Mouse (Mus musculus): Measurements from ENCODE around the gene D430042O09Rik. TPM values are rescaled to one million over a fixed set of nuclear protein-coding genes. Genes with fewer than 3 reads are reported as not detected.

The D430042O09Rik gene
- polyA plus RNA-seq, 1 experiment from 2014 or later: 6.6 TPM

GRCm38 (mm10) chr7:125860421-125860820 lies 152.7 kb downstream of the D430042O09Rik start:
- WGBS: 83% methylated on average over 9 of the region's 9 CpGs

GRCm38 (mm10) chr7:125864026-125864425 lies 156.3 kb downstream of the D430042O09Rik start:
- Histone ChIP-seq H3K9me3 (ENCODE audit: control insufficient read depth, low read length) (no peaks in the 10 kb centered on the region), H3K36me3 (ENCODE audit: control insufficient read depth, insufficient read depth, low read length) (no peaks in the 10 kb centered on the region), H3K4me1 (replicated peaks; ENCODE audit: control insufficient read depth, insufficient read depth, low read length) (peaks cover 5% of the 10 kb centered on the region; the same call in 1 of the 2 replicates), H3K27me3 (replicated peaks; ENCODE audit: control insufficient read depth, insufficient read depth, low read length) (no peaks in the 10 kb centered on the region), H3K9ac (ENCODE audit: low read depth, low read length) (no peak overlapping the region), H3K27ac (ENCODE audit: low read depth, low read length) (no peak overlapping the region), H3K4me2 (no peak overlapping the region), H3K4me3 (ENCODE audit: low read depth, low read length) (no peak overlapping the region)
- no peak for ATAC-seq (replicated peaks; ENCODE audit: low FRiP score)
- DNase-seq (ENCODE audit: low spot score): no peak
- WGBS: 60% methylated on average over 1 of the region's 1 CpGs

More at GRCm38 (mm10) chr7:125860421-125860820, 152.7 kb downstream of the D430042O09Rik start:
- Histone ChIP-seq H3K27ac (ENCODE audit: low read depth, low read length) (no peak overlapping the region), H3K36me3 (ENCODE audit: control insufficient read depth, insufficient read depth, low read length) (no peaks in the 10 kb centered on the region), H3K9ac (ENCODE audit: low read depth, low read length) (no peak overlapping the region), H3K4me2 (no peak overlapping the region), H3K4me1 (replicated peaks; ENCODE audit: control insufficient read depth, insufficient read depth, low read length) (peaks cover 5% of the 10 kb centered on the region; the same call in 1 of the 2 replicates), H3K9me3 (ENCODE audit: control insufficient read depth, low read length) (no peaks in the 10 kb centered on the region), H3K4me3 (ENCODE audit: low read depth, low read length) (no peak overlapping the region), H3K27me3 (replicated peaks; ENCODE audit: control insufficient read depth, insufficient read depth, low read length) (no peaks in the 10 kb centered on the region)
- no peak for ATAC-seq (replicated peaks; ENCODE audit: low FRiP score)
- DNase-seq (ENCODE audit: low spot score): no peak

GRCm38 (mm10) chr7:125865234-125865633 lies 157.5 kb downstream of the D430042O09Rik start:
- Histone ChIP-seq H3K9me3 (ENCODE audit: control insufficient read depth, low read length) (no peaks in the 10 kb centered on the region), H3K27ac (ENCODE audit: low read depth, low read length) (no peak overlapping the region), H3K4me3 (ENCODE audit: low read depth, low read length) (no peak overlapping the region), H3K9ac (ENCODE audit: low read depth, low read length) (no peak overlapping the region), H3K4me2 (no peak overlapping the region), H3K27me3 (replicated peaks; ENCODE audit: control insufficient read depth, insufficient read depth, low read length) (no peaks in the 10 kb centered on the region), H3K4me1 (replicated peaks; ENCODE audit: control insufficient read depth, insufficient read depth, low read length) (peaks cover 5% of the 10 kb centered on the region; the same call in 1 of the 2 replicates), H3K36me3 (ENCODE audit: control insufficient read depth, insufficient read depth, low read length) (no peaks in the 10 kb centered on the region)
- ATAC-seq (replicated peaks; ENCODE audit: low FRiP score) (no peak), DNase-seq (ENCODE audit: low spot score) (no peak)
- 60% methylated on average over 11 of the region's 11 CpGs for WGBS

- H3K9ac ChIP-seq (ENCODE audit: low read depth, low read length): no peak overlapping the region
- WGBS: 84% methylated on average over 3 of the region's 3 CpGs
- no peak for DNase-seq (ENCODE audit: low spot score)
- H3K4me2 ChIP-seq: no peak overlapping the region
- no peaks in the 10 kb centered on the region for H3K36me3 ChIP-seq (ENCODE audit: control insufficient read depth, insufficient read depth, low read length)
- H3K4me3 ChIP-seq (ENCODE audit: low read depth, low read length): no peak overlapping the region
- peaks cover 4% of the 10 kb centered on the region; the same call in 1 of the 2 replicates for H3K4me1 ChIP-seq (replicated peaks; ENCODE audit: control insufficient read depth, insufficient read depth, low read length)
- no peaks in the 10 kb centered on the region for H3K27me3 ChIP-seq (replicated peaks; ENCODE audit: control insufficient read depth, insufficient read depth, low read length)
- no peak for ATAC-seq (replicated peaks; ENCODE audit: low FRiP score)
- H3K27ac ChIP-seq (ENCODE audit: low read depth, low read length): no peak overlapping the region
- H3K9me3 ChIP-seq (ENCODE audit: control insufficient read depth, low read length): no peaks in the 10 kb centered on the region
Measured at GRCm38 (mm10) chr7:125868570-125868969, 160.9 kb downstream of the D430042O09Rik start.

GRCm38 (mm10) chr7:125871404-125872201 lies 163.9 kb downstream of the D430042O09Rik start:
- DNase-seq (ENCODE audit: low spot score) (no peak), ATAC-seq (replicated peaks; ENCODE audit: low FRiP score) (no peak)
- Histone ChIP-seq H3K9ac (ENCODE audit: low read depth, low read length) (no peak overlapping the region), H3K27me3 (replicated peaks; ENCODE audit: control insufficient read depth, insufficient read depth, low read length) (no peaks in the 10 kb centered on the region), H3K27ac (ENCODE audit: low read depth, low read length) (no peak overlapping the region), H3K4me1 (replicated peaks; ENCODE audit: control insufficient read depth, insufficient read depth, low read length) (no peaks in the 10 kb centered on the region), H3K36me3 (ENCODE audit: control insufficient read depth, insufficient read depth, low read length) (no peaks in the 10 kb centered on the region), H3K9me3 (ENCODE audit: control insufficient read depth, low read length) (no peaks in the 10 kb centered on the region), H3K4me3 (ENCODE audit: low read depth, low read length) (no peak overlapping the region), H3K4me2 (no peak overlapping the region)
- WGBS: 40% methylated on average over 12 of the region's 12 CpGs

- Histone ChIP-seq H3K4me1 (replicated peaks; ENCODE audit: control insufficient read depth, insufficient read depth, low read length) (no peaks in the 10 kb centered on the region), H3K9me3 (ENCODE audit: control insufficient read depth, low read length) (no peaks in the 10 kb centered on the region), H3K4me2 (no peak overlapping the region), H3K27ac (ENCODE audit: low read depth, low read length) (no peak overlapping the region), H3K36me3 (ENCODE audit: control insufficient read depth, insufficient read depth, low read length) (no peaks in the 10 kb centered on the region), H3K4me3 (ENCODE audit: low read depth, low read length) (no peak overlapping the region), H3K27me3 (replicated peaks; ENCODE audit: control insufficient read depth, insufficient read depth, low read length) (no peaks in the 10 kb centered on the region), H3K9ac (ENCODE audit: low read depth, low read length) (no peak overlapping the region)
- ATAC-seq (replicated peaks; ENCODE audit: low FRiP score) (no peak), DNase-seq (ENCODE audit: low spot score) (no peak)
- 75% methylated on average over 6 of the region's 6 CpGs for WGBS
Measured at GRCm38 (mm10) chr7:125872202-125872580, 164.5 kb downstream of the D430042O09Rik start.

GRCm38 (mm10) chr7:125872874-125873273 lies 165.2 kb downstream of the D430042O09Rik start:
- H3K36me3 ChIP-seq (ENCODE audit: control insufficient read depth, insufficient read depth, low read length): no peaks in the 10 kb centered on the region
- no peak overlapping the region for H3K27ac ChIP-seq (ENCODE audit: low read depth, low read length)
- H3K27me3 ChIP-seq (replicated peaks; ENCODE audit: control insufficient read depth, insufficient read depth, low read length): no peaks in the 10 kb centered on the region
- H3K4me2 ChIP-seq: no peak overlapping the region
- no peaks in the 10 kb centered on the region for H3K9me3 ChIP-seq (ENCODE audit: control insufficient read depth, low read length)
- DNase-seq (ENCODE audit: low spot score): no peak
- no peak for ATAC-seq (replicated peaks; ENCODE audit: low FRiP score)
- H3K4me1 ChIP-seq (replicated peaks; ENCODE audit: control insufficient read depth, insufficient read depth, low read length): no peaks in the 10 kb centered on the region
- H3K4me3 ChIP-seq (ENCODE audit: low read depth, low read length): no peak overlapping the region
- H3K9ac ChIP-seq (ENCODE audit: low read depth, low read length): no peak overlapping the region
- WGBS: 70% methylated on average over 3 of the region's 3 CpGs

- Histone ChIP-seq H3K27ac (ENCODE audit: low read depth, low read length) (no peak overlapping the region), H3K4me2 (no peak overlapping the region), H3K4me3 (ENCODE audit: low read depth, low read length) (no peak overlapping the region), H3K27me3 (replicated peaks; ENCODE audit: control insufficient read depth, insufficient read depth, low read length) (no peaks in the 10 kb centered on the region), H3K4me1 (replicated peaks; ENCODE audit: control insufficient read depth, insufficient read depth, low read length) (no peaks in the 10 kb centered on the region), H3K9me3 (ENCODE audit: control insufficient read depth, low read length) (no peaks in the 10 kb centered on the region), H3K36me3 (ENCODE audit: control insufficient read depth, insufficient read depth, low read length) (no peaks in the 10 kb centered on the region), H3K9ac (ENCODE audit: low read depth, low read length) (no peak overlapping the region)
- ATAC-seq (replicated peaks; ENCODE audit: low FRiP score) (no peak), DNase-seq (ENCODE audit: low spot score) (no peak)
- 84% methylated on average over 6 of the region's 6 CpGs for WGBS
Measured at GRCm38 (mm10) chr7:125873971-125874495, 166.3 kb downstream of the D430042O09Rik start.

GRCm38 (mm10) chr7:125878040-125878439 lies 170.4 kb downstream of the D430042O09Rik start:
- H3K9ac ChIP-seq (ENCODE audit: low read depth, low read length): no peak overlapping the region
- H3K9me3 ChIP-seq (ENCODE audit: control insufficient read depth, low read length): no peaks in the 10 kb centered on the region
- H3K4me3 ChIP-seq (ENCODE audit: low read depth, low read length): no peak overlapping the region
- no peaks in the 10 kb centered on the region for H3K36me3 ChIP-seq (ENCODE audit: control insufficient read depth, insufficient read depth, low read length)
- H3K27me3 ChIP-seq (replicated peaks; ENCODE audit: control insufficient read depth, insufficient read depth, low read length): no peaks in the 10 kb centered on the region
- no peak overlapping the region for H3K27ac ChIP-seq (ENCODE audit: low read depth, low read length)
- DNase-seq (ENCODE audit: low spot score) (no peak), ATAC-seq (replicated peaks; ENCODE audit: low FRiP score) (no peak)
- H3K4me2 ChIP-seq: no peak overlapping the region
- H3K4me1 ChIP-seq (replicated peaks; ENCODE audit: control insufficient read depth, insufficient read depth, low read length): no peaks in the 10 kb centered on the region
- 34% methylated on average over 4 of the region's 4 CpGs for WGBS
